Mouse (Mus musculus) midbrain, embryonic 14.5 days (tissue): Measurements from ENCODE around the gene Gata3. TPM values are rescaled to one million over a fixed set of nuclear protein-coding genes. Genes with fewer than 3 reads are reported as not detected.

Experiments used
- ATAC-seq: fragments of 200-750 bp; cut with Nextera tagmentation; 2 replicates; pipeline ENCODE4 v1.8.0; 2017; ENCODE audit warnings: moderate number of reproducible peaks, moderate library complexity; ENCODE audit not compliant: low FRiP score, low TSS enrichment
- DNase-seq: peaks from one replicate; pipeline ENCODE4 v3.0.0-alpha.2; 2015
- H3K27ac ChIP-seq: fragments of 300-500 bp; sonication (generic); replicated peaks from 2 replicates; pipeline ENCODE4 v1.5.1; 2014; ENCODE audit warnings: mild to moderate bottlenecking, low read depth, low read length, moderate library complexity
- H3K27me3 ChIP-seq: fragments of 300-500 bp; sonication (generic); 2 replicates; pipeline ENCODE4 v1.6.1; 2014; ENCODE audit warnings: low read length, control low read depth, mixed read lengths; ENCODE audit not compliant: control insufficient read depth, insufficient read depth
- H3K36me3 ChIP-seq: fragments of 300-500 bp; sonication (generic); 2 replicates; pipeline ENCODE4 v1.6.1; 2014; ENCODE audit warnings: low read length, control low read depth; ENCODE audit not compliant: control insufficient read depth, insufficient read depth
- H3K4me1 ChIP-seq: fragments of 300-500 bp; sonication (generic); 2 replicates; pipeline ENCODE4 v1.6.1; 2014; ENCODE audit warnings: mild to moderate bottlenecking, antibody characterized with exemption, low read length, control low read depth; ENCODE audit not compliant: control insufficient read depth, insufficient read depth
- H3K4me2 ChIP-seq: fragments of 300-500 bp; sonication (generic); 2 replicates; pipeline ENCODE4 v1.6.1; 2014; ENCODE audit warnings: mild to moderate bottlenecking, low read length, moderate library complexity
- H3K4me3 ChIP-seq: fragments of 300-500 bp; sonication (generic); replicated peaks from 2 replicates; pipeline ENCODE4 v1.5.1; 2014; ENCODE audit warnings: low read depth, low read length
- H3K9ac ChIP-seq: fragments of 300-500 bp; sonication (generic); replicated peaks from 2 replicates; pipeline ENCODE4 v1.6.1; 2014; ENCODE audit warnings: mild to moderate bottlenecking, low read length, moderate library complexity
- H3K9me3 ChIP-seq: fragments of 300-500 bp; sonication (generic); 2 replicates; pipeline ENCODE4 v1.6.1; 2016; ENCODE audit warnings: low read length, control low read depth, mixed read lengths; ENCODE audit not compliant: control insufficient read depth
- WGBS: fragments of 180-500 bp; shearing (Covaris S2); extraction: QIAGEN DNeasy Blood & Tissue Kit; methylation state at CpG from one replicate; pipeline ENCODE4 v1.1.7; 2014; 5-methylcytosine and 5-hydroxymethylcytosine counted together
- polyA plus RNA-seq: library from polyadenylated mRNA; unstranded; fragments of >200 nt; fragmentation: Nextera tagmentation; extraction: Ambion mirVana; gene quantifications from 2 replicates; pipeline ENCODE4 v1.2.1, GENCODE M21; 2014

Gene Gata3
- polyA plus RNA-seq, result 88.6 and 120 TPM in 2 replicates

DNA sequence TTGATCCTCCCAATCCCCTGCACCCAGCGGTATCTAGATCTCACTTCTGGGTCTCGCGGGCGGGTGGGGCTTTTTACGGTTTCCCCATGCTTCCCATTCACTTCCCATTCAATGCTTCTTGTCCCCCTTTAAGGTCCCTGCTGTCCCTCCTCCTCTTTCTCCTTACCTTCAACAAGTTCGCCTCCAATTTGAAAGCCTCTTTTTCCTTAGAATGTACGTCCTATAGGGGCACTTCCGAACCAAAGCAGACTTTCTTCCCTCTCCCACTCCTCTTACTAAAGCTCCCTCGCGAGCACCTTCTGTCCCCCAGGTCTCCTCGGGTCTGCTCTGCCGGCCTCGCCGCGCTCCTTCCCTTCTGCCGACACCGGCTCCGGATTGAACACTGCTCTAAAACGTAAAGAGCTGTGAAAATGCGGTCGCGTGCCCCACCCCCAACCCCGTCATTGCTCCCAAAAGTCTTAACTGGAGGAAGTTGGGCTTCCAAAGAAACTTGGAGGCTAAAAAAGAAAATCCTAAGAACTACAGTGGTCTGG is at the start of gene Gata3:
Gene Gata3 (minus strand): TSS at position 384 of the 533 bp plus-strand sequence.
- H3K36me3 ChIP-seq, result no peaks in the 10 kb centered on the region
- DNase-seq (peak; percentile 40), ATAC-seq (peak; percentile 4; the same call in 1 of the 2 replicates)
- H3K4me2 ChIP-seq, result peak within 1 kb of the TSS; percentile 65
- H3K27me3 ChIP-seq, result peaks cover 78% of the 10 kb centered on the region
- peak within 1 kb of the TSS; percentile 45 for H3K4me3 ChIP-seq
- no peaks in the 10 kb centered on the region for H3K4me1 ChIP-seq
- WGBS, result 1% methylated on average over 23 of the region's 23 CpGs
- H3K9me3 ChIP-seq, result no peaks in the 10 kb centered on the region
- H3K9ac ChIP-seq, result peak within 1 kb of the TSS; percentile 3; the same call in 1 of the 2 replicates
- no peak within 1 kb of the TSS for H3K27ac ChIP-seq

DNA sequence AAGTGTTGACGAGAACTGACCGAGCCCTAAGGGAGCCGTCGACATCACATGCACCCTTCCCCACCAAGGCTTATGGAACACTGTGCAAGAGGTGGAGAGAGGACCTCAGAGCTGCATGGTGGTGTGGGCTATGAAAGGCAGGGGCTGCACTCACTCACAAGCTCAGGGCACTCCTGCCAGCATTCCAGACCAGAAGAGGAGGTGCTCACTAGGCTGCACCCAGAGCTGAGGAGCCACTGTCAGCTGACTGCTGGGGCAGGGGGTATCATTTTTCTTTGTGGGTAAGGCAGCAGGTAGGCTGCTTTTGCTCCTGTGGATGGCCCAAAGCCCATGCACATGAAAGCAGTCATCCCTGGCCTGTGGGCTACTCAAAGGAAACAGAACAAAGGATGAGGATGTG is 49.4 kb upstream of the Gata3 start:
- ATAC-seq (no peak), DNase-seq (no peak)
- 90% methylated on average over 4 of the region's 4 CpGs for WGBS
- no peak overlapping the region for H3K27ac ChIP-seq
- no peak overlapping the region for H3K9ac ChIP-seq
- H3K27me3 ChIP-seq, result no peaks in the 10 kb centered on the region
- no peak overlapping the region for H3K4me2 ChIP-seq
- no peaks in the 10 kb centered on the region for H3K36me3 ChIP-seq
- no peaks in the 10 kb centered on the region for H3K9me3 ChIP-seq
- H3K4me1 ChIP-seq, result no peaks in the 10 kb centered on the region
- H3K4me3 ChIP-seq, result no peak overlapping the region

DNA sequence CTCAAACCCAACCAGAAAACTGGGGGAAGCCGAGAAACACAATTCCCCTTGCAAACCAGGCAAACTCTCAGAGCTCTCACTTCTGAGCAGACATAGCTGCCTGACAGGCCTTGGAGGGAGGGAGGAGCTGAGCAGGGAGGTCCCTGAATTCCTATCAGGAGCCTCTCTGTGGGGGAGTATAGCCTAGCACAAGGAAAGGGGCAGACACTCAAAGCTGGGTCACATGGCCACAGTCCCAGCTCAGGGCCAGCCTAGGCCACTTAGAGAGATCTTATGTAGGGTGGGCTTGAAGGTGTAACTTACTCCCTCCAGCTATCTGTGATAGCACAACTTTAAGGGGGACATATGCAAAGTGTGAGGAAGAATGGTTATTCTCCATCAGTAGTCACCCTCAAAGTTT is 46.1 kb upstream of the Gata3 start:
- Histone ChIP-seq H3K4me1 (no peaks in the 10 kb centered on the region), H3K4me2 (no peak overlapping the region), H3K36me3 (no peaks in the 10 kb centered on the region), H3K27me3 (no peaks in the 10 kb centered on the region), H3K4me3 (no peak overlapping the region), H3K9me3 (no peaks in the 10 kb centered on the region), H3K9ac (no peak overlapping the region), H3K27ac (no peak overlapping the region)
- DNase-seq (no peak), ATAC-seq (no peak)
- 0% methylated on average over 1 of the region's 1 CpGs for WGBS

DNA sequence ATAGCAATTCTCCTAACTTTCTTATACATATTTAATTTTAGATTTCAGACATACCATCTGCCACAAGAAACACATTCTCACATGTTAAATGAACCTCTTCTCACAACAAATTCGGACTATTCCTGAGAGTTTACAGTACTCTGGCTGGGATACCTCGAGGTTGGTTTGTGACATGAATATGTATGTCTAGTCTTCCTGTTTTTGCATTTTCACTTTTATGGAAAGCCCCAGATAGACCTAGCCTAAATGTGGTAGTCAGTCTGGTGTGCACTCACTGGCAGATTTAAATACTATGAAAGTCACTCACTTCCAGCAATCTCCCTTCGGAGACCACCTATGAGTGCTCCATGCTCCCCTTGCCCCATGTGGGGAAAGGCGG is 37.1 kb upstream of the Gata3 start:
- 73% methylated on average over 4 of the region's 4 CpGs for WGBS
- ATAC-seq, result no peak
- peak overlapping the region; percentile 20; the same call in 1 of the 2 replicates for H3K27ac ChIP-seq

DNA sequence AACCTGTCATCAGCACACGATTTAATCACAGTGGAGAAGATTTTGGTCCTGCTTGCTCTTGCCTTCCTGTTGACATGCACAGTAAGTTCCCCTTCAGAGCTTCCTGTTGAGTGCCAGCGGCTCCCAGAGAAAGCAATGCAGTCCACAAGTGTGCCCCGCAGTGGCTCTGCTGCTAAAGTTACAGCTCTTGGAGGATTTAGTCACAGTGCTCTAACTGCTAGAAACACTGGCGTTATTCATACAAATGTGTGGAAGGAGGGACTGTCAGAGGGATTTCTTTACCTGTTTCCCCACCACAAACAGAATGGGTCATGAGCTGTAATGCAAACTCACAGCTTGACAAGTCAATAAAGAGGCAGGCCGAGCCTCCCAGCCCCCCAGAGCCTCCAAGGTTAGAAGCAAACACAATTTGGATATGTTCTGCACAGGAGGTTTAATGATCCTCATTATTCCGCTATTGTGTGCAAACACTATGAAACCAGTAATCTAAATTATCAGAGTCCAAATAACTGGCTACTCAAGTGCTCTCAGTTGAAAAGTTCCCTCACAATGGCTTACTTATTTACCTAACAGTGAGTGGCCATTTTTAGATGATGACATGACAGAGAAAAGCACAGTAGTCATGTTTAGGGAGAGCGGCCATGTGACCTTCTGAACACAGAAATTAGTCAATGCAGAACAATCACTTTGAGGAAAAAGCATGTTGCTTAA is 36.5 kb upstream of the Gata3 start:
- Histone ChIP-seq H3K36me3 (no peaks in the 10 kb centered on the region), H3K9me3 (no peaks in the 10 kb centered on the region), H3K4me3 (no peak overlapping the region), H3K27me3 (no peaks in the 10 kb centered on the region), H3K4me1 (no peaks in the 10 kb centered on the region), H3K9ac (no peak overlapping the region), H3K27ac (no peak overlapping the region), H3K4me2 (no peak overlapping the region)
- ATAC-seq, result no peak
- 49% methylated on average over 7 of the region's 7 CpGs for WGBS
- DNase-seq, result peak; percentile 18

More for the DNA sequence above, 37.1 kb upstream of the Gata3 start:
- Histone ChIP-seq H3K36me3 (no peaks in the 10 kb centered on the region), H3K4me3 (no peak overlapping the region), H3K4me1 (no peaks in the 10 kb centered on the region), H3K4me2 (no peak overlapping the region), H3K27me3 (no peaks in the 10 kb centered on the region), H3K9ac (no peak overlapping the region), H3K9me3 (no peaks in the 10 kb centered on the region)
- DNase-seq, result no peak

DNA sequence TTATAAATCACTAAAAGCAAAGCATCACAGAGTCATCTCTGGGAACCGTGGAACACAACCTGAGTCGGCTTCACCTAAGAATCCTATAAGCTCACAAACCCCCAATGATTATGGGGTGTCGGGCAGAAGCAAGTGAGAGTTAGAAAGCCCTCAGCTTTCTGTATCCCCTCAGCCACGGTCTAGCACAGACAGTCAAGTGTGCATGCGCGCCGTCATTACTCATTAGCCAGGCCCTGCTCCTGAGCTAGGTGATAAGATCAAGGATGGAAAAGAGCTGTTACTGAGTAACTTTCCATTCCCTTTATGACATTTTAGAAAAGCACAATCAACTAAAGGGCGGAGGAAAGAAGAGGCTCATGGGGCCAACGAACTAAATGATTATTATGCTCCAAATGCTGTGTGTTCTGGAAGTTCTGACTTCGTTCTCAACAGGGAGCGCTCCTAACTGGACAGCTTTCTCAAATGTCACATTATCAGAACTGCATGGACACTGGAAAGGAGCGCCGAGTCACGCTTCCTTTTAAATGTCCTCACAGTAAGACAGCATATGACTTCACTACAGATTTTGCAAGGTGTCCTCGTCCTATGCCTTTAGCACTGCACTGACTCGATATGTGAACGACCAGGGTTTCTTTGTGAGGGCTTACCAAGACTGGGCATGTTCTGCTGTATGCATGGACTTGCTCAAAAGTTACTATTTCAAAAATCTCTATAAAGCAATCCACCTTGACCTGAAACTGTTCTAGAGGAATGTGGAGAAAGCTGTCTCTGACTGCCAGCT is 29.0 kb upstream of the Gata3 start:
- DNase-seq (no peak), ATAC-seq (no peak)
- H3K4me3 ChIP-seq, result no peak overlapping the region
- no peaks in the 10 kb centered on the region for H3K9me3 ChIP-seq
- peaks cover 15% of the 10 kb centered on the region for H3K36me3 ChIP-seq
- H3K27ac ChIP-seq, result no peak overlapping the region
- WGBS, result 93% methylated on average over 17 of the region's 17 CpGs
- H3K9ac ChIP-seq, result no peak overlapping the region
- H3K4me2 ChIP-seq, result no peak overlapping the region
- no peaks in the 10 kb centered on the region for H3K4me1 ChIP-seq
- no peaks in the 10 kb centered on the region for H3K27me3 ChIP-seq

DNA sequence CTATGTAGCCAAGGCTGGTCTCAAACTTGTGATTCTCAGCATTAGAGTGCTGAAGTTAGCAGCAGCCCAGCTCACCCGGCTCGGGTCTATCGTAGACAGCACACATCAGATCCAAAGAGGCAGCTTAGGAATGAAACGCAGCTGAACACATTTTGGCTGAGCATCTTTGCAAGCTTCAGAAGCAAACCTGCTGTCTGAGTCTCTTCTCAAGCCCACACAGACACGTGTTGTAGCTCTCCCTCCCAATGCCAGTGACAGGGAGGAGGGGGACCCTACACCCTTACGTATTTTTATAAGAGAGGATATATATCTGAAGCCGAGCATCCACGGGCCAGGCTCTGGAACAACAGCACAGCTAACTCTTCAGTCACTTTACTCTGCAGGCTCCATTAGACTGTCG is 27.8 kb upstream of the Gata3 start:
- WGBS, result 91% methylated on average over 9 of the region's 9 CpGs
- no peak overlapping the region for H3K4me2 ChIP-seq
- ATAC-seq (no peak), DNase-seq (no peak)
- no peak overlapping the region for H3K9ac ChIP-seq
- no peaks in the 10 kb centered on the region for H3K4me1 ChIP-seq
- no peaks in the 10 kb centered on the region for H3K27me3 ChIP-seq
- no peak overlapping the region for H3K4me3 ChIP-seq
- no peak overlapping the region for H3K27ac ChIP-seq
- peaks cover 15% of the 10 kb centered on the region for H3K36me3 ChIP-seq
- no peaks in the 10 kb centered on the region for H3K9me3 ChIP-seq

DNA sequence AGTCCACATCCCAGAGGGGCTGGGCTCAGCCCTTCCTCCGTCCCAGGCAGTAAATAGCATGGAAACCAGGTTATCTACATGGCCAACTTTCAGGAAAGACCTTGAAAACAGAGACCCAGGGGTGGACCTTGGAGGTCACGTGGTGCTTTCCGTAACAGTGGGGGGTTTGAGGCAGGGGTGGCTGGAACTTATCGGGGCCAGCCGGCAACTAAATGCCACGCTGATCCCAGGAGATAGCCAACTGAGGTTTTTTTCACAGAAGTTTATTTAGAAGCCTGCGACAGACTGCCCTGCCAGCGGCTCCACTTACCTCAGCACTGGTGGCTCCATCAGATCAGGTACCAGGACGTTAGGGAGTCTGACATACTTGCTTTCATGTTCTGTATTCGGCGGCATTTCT is 16.2 kb upstream of the Gata3 start:
- ATAC-seq (no peak), DNase-seq (no peak)
- 12% methylated on average over 11 of the region's 11 CpGs for WGBS
- Histone ChIP-seq H3K9ac (no peak overlapping the region), H3K36me3 (no peaks in the 10 kb centered on the region), H3K27me3 (no peaks in the 10 kb centered on the region), H3K4me3 (no peak overlapping the region), H3K9me3 (no peaks in the 10 kb centered on the region), H3K27ac (no peak overlapping the region), H3K4me2 (no peak overlapping the region), H3K4me1 (no peaks in the 10 kb centered on the region)
